Mouse (Mus musculus): ENCODE data around the gene Bcl2l13. TPM values are rescaled to one million over a fixed set of nuclear protein-coding genes. Genes with fewer than 3 reads are reported as not detected.

The Bcl2l13 gene
- polyA plus RNA-seq, 1 experiment from 2014 or later: 45.5 TPM

DNA sequence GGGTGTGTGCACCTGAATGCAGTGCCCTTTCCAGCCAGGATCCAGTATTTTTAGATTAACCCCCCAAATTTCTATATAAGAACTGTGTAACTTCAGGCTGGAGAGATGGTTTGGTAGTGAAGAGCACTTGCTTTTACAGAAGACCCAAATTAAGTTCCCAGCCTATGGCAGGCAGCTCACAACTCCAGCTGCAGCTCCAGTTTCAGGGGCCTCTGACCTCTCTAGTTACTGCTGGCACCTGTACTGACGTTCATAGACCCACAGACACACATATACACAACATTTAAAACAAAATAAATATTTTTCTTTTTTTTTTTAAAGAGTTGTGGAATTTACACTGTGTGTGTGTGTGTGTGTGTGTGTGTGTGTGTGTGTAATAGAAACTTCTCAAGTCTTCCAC is 93.4 kb downstream of the Bcl2l13 start:
- no peak for DNase-seq (ENCODE audit: low spot score)
- Histone ChIP-seq H3K27ac (no peak overlapping the region), H3K9me3 (replicated peaks) (no peaks in the 10 kb centered on the region), H3K4me3 (no peak overlapping the region), H3K27me3 (ENCODE audit: low read depth, poor library complexity, severe bottlenecking) (no peaks in the 10 kb centered on the region), H3K4me1 (no peaks in the 10 kb centered on the region), H3K36me3 (peaks cover 20% of the 10 kb centered on the region)
- 60% methylated on average over 1 of the region's 1 CpGs for WGBS

DNA sequence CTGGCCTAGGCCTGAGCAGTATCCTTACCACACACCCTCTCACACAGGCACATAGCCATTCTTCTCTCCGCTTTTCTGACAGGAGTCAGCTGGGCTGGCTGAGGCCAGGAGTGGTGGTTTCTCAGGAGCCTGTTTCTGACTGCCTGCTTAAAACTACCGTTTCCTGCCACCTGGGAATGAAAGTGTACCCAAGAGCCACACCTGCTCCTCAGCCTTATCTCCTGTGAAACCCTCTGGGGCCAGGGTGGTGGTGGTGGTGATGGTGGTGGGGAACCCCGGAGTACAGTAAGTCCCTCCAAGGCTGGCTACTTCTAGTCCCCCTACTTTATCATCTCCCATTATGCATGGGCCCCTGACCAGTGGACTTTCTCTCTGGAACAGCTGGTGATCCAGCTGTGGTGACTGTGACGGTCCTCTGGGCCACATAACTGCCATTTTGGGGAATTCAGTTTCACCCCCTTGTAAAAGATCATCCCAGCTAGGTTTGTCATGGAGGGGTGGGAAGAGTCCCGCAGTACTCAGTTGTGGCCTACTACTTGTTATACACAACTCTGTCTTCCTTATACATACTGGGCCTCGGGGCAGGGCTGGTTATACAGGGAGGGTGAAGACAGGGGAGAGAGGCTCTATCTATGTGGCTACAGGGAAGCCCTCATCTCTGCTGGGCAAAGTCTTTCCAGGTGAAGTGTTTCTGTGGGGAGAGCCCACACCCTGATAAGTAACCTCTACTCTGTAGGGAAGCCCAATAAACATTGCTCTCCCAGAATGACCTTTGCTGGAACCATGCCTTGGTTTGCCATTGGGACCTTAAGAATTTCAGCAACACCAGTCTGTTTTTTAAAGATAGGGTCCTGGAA is 94.7 kb downstream of the Bcl2l13 start:
- no peak for DNase-seq (ENCODE audit: low spot score)
- H3K4me3 ChIP-seq: no peak overlapping the region
- H3K4me1 ChIP-seq: no peaks in the 10 kb centered on the region
- no peaks in the 10 kb centered on the region for H3K27me3 ChIP-seq (ENCODE audit: low read depth, poor library complexity, severe bottlenecking)
- H3K9me3 ChIP-seq (replicated peaks): no peaks in the 10 kb centered on the region
- no peak overlapping the region for H3K27ac ChIP-seq
- 81% methylated on average over 6 of the region's 6 CpGs for WGBS
- H3K36me3 ChIP-seq: peaks cover 21% of the 10 kb centered on the region

DNA sequence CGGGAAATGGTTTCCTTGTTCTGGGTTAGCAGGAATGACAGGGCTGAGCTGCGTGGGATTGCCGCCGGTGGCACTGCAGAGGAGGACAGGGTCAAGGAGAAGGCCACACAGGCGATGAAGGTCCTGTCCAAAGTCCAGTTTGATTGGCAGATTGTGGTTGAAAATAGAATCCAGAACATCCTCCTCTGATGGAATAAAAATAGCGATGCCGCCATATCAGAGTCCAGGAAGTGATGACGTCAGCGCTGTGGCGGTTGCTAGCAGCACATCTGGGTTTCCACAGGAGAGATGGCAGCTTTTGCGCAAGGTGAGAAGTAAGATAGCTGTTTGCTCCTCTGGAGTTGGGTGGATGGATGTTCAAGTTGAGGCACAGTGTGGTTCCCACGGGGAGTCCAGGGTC is 96.6 kb downstream of the Bcl2l13 start:
- H3K4me3 ChIP-seq: no peak overlapping the region
- H3K27ac ChIP-seq: no peak overlapping the region
- H3K27me3 ChIP-seq (ENCODE audit: low read depth, poor library complexity, severe bottlenecking): no peaks in the 10 kb centered on the region
- no peaks in the 10 kb centered on the region for H3K9me3 ChIP-seq (replicated peaks)
- whole genome bisulfite sequencing: 90% methylated on average over 12 of the region's 12 CpGs
- no peak for DNase-seq (ENCODE audit: low spot score)
- no peaks in the 10 kb centered on the region for H3K4me1 ChIP-seq
- peaks cover 24% of the 10 kb centered on the region for H3K36me3 ChIP-seq

DNA sequence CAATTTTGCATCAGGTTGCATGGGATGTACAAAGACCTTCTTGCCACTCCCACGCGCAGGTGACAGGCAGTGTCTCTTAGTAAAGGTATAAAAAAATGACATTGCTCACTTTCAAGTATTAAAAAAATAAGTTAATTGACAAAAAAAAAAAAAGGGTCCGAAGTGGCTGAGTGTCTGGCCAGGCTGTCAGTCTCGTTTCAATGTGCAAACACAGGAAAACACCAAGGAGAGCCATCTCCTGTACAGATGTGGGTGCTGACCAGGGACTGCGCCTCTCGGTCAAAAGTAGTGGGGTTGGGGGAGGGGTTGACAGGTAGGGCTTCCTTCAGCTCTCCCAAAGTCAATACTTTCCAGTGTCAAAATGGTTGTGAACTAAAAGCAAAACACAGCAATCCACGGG is 97.7 kb downstream of the Bcl2l13 start:
- H3K4me3 ChIP-seq: no peak overlapping the region
- H3K36me3 ChIP-seq: peaks cover 24% of the 10 kb centered on the region
- H3K27me3 ChIP-seq (ENCODE audit: low read depth, poor library complexity, severe bottlenecking): no peaks in the 10 kb centered on the region
- H3K27ac ChIP-seq: no peak overlapping the region
- H3K9me3 ChIP-seq (replicated peaks): no peaks in the 10 kb centered on the region
- DNase-seq (ENCODE audit: low spot score): no peak
- peaks cover 6% of the 10 kb centered on the region for H3K4me1 ChIP-seq
- 92% methylated on average over 7 of the region's 7 CpGs for WGBS

DNA sequence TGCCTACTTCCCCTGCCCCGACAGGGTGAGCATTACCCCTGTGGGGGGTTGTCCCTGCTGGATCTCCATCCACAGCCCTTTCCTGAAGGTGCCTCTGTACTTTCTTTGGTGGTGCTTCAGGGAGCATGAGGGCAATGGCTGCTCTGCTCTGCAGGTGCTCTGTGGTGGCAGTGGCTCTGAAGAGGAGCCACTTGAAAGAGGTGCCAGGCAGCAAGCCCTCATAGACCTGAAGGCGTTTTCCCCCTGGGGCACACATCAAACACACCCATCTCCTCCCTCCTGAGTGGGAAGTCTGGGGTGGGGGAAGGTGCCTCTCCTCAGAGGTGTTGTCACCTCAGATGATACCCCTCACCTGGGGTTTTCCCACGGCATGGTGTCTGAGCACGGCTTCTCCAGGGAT is 98.2 kb downstream of the Bcl2l13 start:
- H3K4me1 ChIP-seq: peaks cover 6% of the 10 kb centered on the region
- WGBS: 68% methylated on average over 4 of the region's 4 CpGs
- peaks cover 24% of the 10 kb centered on the region for H3K36me3 ChIP-seq
- H3K9me3 ChIP-seq (replicated peaks): no peaks in the 10 kb centered on the region
- no peaks in the 10 kb centered on the region for H3K27me3 ChIP-seq (ENCODE audit: low read depth, poor library complexity, severe bottlenecking)
- H3K27ac ChIP-seq: no peak overlapping the region
- DNase-seq (ENCODE audit: low spot score): no peak
- H3K4me3 ChIP-seq: no peak overlapping the region

DNA sequence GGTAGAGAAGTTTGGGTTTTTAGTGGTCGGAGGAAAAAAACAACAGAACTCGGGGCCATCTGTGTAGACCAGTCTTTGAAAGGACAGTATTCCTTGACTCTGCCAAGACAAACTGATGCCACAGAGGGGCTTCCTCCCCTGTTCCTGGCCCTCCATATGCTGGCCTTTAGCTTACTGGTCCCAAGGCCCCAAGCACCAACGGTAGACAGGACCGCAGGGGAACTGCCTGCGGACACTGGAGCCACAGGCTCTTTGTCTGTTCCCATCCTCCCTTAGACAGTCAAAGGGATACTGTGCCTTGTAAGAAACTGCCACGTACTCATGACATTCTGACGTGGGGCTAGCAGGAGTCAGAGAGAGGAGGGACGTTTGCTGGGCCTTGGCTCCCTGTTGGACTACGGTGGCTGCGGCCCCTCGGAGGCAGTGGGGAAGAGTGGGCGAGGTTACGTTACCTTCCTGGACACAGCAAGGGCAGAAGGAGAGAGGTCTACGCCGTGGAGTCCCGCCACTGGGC is 101.1 kb downstream of the Bcl2l13 start:
- no peaks in the 10 kb centered on the region for H3K9me3 ChIP-seq (replicated peaks)
- H3K4me3 ChIP-seq: no peak overlapping the region
- H3K36me3 ChIP-seq: peaks cover 19% of the 10 kb centered on the region
- peaks cover 6% of the 10 kb centered on the region for H3K4me1 ChIP-seq
- H3K27ac ChIP-seq: no peak overlapping the region
- DNase-seq (ENCODE audit: low spot score): no peak
- 90% methylated on average over 16 of the region's 16 CpGs for WGBS
- H3K27me3 ChIP-seq (ENCODE audit: low read depth, poor library complexity, severe bottlenecking): no peaks in the 10 kb centered on the region

DNA sequence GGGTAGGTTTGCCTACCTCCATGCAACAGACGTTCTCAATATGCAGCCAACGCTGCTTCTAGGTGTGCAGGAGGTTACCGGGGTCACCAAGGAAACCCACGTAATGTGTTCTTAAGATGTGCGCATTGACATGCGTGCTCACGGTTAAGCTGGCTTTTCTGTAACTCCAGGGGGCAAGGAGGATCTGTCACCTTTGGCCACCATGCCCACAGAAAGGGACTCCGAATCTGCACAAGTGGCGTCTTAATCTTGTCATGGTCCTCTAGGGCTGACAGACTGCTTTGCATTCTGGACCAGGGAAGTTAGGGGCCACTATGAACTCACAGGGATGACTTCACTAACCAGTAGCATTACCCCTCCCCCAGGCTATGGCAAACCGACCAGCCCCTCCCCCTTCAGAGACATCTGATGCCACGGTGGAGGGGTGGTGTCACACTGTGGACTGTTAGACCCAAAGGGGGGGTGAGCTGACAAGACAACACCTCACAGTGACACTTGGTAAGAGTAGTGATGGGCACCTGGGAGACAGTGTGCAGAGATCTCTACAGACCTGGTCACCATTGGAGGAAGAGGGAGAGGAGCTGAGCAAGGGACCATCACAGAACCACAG is 102.1 kb downstream of the Bcl2l13 start:
- Histone ChIP-seq H3K27ac (no peak overlapping the region), H3K4me1 (peaks cover 6% of the 10 kb centered on the region), H3K9me3 (replicated peaks) (no peaks in the 10 kb centered on the region), H3K36me3 (peaks cover 9% of the 10 kb centered on the region; the same call in 1 of the 2 replicates), H3K27me3 (ENCODE audit: low read depth, poor library complexity, severe bottlenecking) (no peaks in the 10 kb centered on the region), H3K4me3 (no peak overlapping the region)
- no peak for DNase-seq (ENCODE audit: low spot score)
- 82% methylated on average over 11 of the region's 11 CpGs for WGBS

DNA sequence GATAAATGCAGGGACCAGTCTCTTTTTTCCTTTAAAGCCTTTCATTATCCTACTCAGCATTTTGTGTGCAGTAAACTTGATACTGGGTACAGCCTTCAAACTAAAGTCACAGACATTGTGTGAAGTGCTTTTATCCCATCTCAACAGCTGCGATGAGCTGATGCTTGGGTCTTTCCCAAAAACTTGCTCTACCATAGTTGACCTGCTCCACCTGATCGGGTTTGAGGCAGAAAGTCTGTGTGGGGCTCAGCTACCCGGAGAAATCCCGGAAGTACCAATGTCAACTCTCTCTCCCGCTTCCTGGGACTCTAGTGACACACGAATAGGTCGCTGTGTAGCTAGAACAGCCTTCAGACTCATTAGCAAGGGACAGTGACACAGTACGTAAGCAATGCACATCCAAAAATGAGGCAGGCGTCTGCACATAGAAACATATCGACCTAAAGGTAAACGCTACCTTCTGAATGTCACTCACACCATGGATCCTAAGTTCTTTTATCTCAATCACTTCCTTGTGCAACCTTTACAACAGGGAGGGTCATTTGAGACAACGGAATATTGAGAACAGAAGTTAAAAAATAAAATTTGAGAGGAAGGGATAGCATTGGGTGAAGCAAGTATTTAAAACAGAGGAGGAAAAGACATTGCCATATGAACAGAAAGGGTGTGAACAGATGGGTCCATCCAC is 102.9 kb downstream of the Bcl2l13 start:
- no peak overlapping the region for H3K27ac ChIP-seq
- H3K36me3 ChIP-seq: 0 out of 2 replicates have a peak, but pooled peaks cover 9% of the 10 kb centered on the region
- H3K4me3 ChIP-seq: no peak overlapping the region
- WGBS: 94% methylated on average over 12 of the region's 12 CpGs
- no peak for DNase-seq (ENCODE audit: low spot score)
- H3K9me3 ChIP-seq (replicated peaks): no peaks in the 10 kb centered on the region
- H3K4me1 ChIP-seq: peaks cover 6% of the 10 kb centered on the region
- no peaks in the 10 kb centered on the region for H3K27me3 ChIP-seq (ENCODE audit: low read depth, poor library complexity, severe bottlenecking)

DNA sequence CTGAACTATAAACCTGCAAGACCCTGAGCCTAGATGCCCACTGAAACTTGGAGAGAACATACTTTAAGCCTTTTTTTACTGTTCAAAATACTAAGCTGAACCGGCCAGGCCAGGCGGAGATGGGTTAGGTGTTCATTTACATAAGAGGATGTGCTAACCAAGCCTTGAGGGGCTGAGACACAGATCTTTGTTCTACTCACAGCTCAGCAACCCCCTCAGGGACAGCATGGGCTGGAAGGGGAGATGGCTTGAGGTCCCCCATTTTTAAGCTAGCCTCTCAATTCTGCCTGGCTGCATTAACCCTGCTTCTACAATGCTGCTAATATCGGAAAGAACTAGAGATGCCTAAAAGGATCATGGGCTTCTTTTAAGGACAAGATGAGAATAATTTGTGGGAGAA is 103.8 kb downstream of the Bcl2l13 start:
- Histone ChIP-seq H3K27ac (no peak overlapping the region), H3K4me3 (no peak overlapping the region), H3K9me3 (replicated peaks) (no peaks in the 10 kb centered on the region), H3K36me3 (0 out of 2 replicates have a peak, but pooled peaks cover 2% of the 10 kb centered on the region), H3K27me3 (ENCODE audit: low read depth, poor library complexity, severe bottlenecking) (no peaks in the 10 kb centered on the region), H3K4me1 (peaks cover 6% of the 10 kb centered on the region)
- 79% methylated on average over 3 of the region's 3 CpGs for WGBS
- no peak for DNase-seq (ENCODE audit: low spot score)

DNA sequence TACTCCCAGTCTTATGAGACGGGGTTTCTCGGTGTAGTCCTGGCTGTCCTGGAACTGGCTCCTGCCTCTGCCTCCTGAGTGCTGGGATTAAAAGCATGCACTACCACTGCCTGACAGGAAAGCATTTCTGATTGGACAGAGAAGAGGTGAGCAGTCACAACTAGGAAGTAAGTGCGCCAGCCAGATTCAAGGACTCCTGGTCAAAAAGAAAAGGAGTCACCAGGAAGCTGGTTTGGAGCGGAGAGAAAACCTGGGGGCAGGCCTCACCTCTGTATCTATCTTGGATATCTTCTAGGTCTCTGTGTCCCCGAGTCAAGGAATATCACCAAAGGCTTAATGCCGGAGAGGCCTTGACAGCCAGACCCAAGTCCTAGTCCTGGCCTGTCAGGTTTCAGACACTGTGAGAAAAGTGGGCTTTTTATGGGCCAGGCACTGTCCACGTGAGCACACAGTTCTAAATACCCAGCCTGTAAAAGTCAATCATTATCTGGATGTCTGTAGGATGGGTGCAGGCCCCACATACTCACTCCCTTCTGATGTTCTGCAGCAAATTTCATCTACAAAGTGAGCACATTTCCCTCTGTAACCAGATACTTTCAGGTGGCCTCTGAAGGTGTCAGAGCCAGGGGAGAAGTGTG is 104.6 kb downstream of the Bcl2l13 start:
- Histone ChIP-seq H3K36me3 (0 out of 2 replicates have a peak, but pooled peaks cover 2% of the 10 kb centered on the region), H3K4me1 (peaks cover 6% of the 10 kb centered on the region), H3K27me3 (ENCODE audit: low read depth, poor library complexity, severe bottlenecking) (no peaks in the 10 kb centered on the region), H3K4me3 (no peak overlapping the region), H3K27ac (no peak overlapping the region), H3K9me3 (replicated peaks) (no peaks in the 10 kb centered on the region)
- 83% methylated on average over 7 of the region's 7 CpGs for WGBS
- no peak for DNase-seq (ENCODE audit: low spot score)

DNA sequence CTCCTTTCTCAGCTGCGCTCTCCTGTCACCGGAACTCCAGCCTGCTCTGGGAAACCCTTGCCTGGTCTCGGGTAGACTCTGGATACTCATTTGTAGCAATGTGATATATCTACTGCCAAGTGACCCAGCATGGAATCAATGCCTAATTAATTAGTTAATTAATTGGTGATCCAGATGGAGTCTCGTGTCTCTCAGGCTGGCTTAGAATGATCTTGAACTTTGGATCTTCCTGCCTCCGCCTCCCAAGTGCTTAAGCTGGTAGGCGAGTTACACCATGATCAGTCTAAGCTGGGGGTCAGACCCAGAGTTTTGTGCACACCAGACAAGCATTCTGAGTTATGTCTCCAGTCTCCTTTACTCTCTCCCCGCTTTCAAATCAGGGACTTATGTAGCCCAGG is 105.1 kb downstream of the Bcl2l13 start:
- no peak for DNase-seq (ENCODE audit: low spot score)
- no peaks in the 10 kb centered on the region for H3K9me3 ChIP-seq (replicated peaks)
- no peak overlapping the region for H3K4me3 ChIP-seq
- H3K4me1 ChIP-seq: peaks cover 6% of the 10 kb centered on the region
- H3K27ac ChIP-seq: no peak overlapping the region
- 0 out of 2 replicates have a peak, but pooled peaks cover 2% of the 10 kb centered on the region for H3K36me3 ChIP-seq
- H3K27me3 ChIP-seq (ENCODE audit: low read depth, poor library complexity, severe bottlenecking): no peaks in the 10 kb centered on the region
- WGBS: 78% methylated on average over 7 of the region's 7 CpGs

DNA sequence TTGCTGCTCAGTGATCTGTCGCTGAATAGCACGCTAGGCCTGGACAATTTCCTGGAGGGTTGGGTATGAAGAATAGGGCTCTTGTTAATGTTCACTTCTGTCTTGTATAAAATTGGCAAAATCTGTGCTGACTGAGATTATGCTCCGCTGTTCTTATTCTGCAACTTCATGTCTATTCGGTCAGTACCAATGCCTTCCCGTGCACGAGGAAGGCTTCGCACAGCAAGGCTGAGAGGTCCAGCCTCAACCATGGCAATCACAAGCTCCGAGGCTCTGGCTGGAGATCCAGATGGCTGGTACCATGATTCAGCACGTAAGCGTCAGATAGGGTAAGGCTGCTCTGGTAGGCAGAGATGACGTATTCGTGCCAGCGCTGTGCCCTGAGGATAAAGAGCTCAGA is 105.6 kb downstream of the Bcl2l13 start:
- no peak for DNase-seq (ENCODE audit: low spot score)

More for the DNA sequence above, 105.6 kb downstream of the Bcl2l13 start:
- Histone ChIP-seq H3K27ac (no peak overlapping the region), H3K9me3 (replicated peaks) (no peaks in the 10 kb centered on the region), H3K27me3 (ENCODE audit: low read depth, poor library complexity, severe bottlenecking) (no peaks in the 10 kb centered on the region), H3K36me3 (0 out of 2 replicates have a peak, but pooled peaks cover 2% of the 10 kb centered on the region), H3K4me3 (no peak overlapping the region), H3K4me1 (peaks cover 6% of the 10 kb centered on the region)
- 94% methylated on average over 13 of the region's 13 CpGs for WGBS

Data from limb, embryonic 10.5 days (tissue).